Mouse (Mus musculus) lung, postnatal 0 days (tissue): Measurements from ENCODE around the gene Gm9887.

Experiments
- CTCF ChIP-seq: IDR thresholded peaks from 2 replicates; pipeline ENCODE4 v1.5.1; 2016; ENCODE audit warnings: antibody characterized with exemption, mild to moderate bottlenecking
- EP300 ChIP-seq: IDR thresholded peaks from 2 replicates; pipeline ENCODE4 v1.6.1; 2016; ENCODE audit warnings: antibody characterized with exemption, mild to moderate bottlenecking, control low read depth

- TF ChIP-seq CTCF (no peak), EP300 (no peak)
Observed at GRCm38 (mm10) chr12:69367557-69367956, 4.7 kb downstream of the Gm9887 start.
